Mouse (Mus musculus) thymus, postnatal 25 days (tissue): ENCODE measurements around the gene Mfsd2b.
"Not testable (repeated sequence)": the region's sequence is repeated elsewhere in the genome, so short reads cannot be mapped to it uniquely, and the experiment has no call there.

Experiments used
- DNase-seq: peaks from one replicate; pipeline ENCODE4 v3.0.0; 2022

Mfsd2b gene

GRCm38 (mm10) chr12:4874161-4874927 is at the start of gene Mfsd2b:
Gene Mfsd2b, minus strand, starts transcription at chr12:4874359.
- peak; percentile 74 for DNase-seq

- DNase-seq, result peak; percentile 71
These were observed 43.8 kb upstream of the Mfsd2b start for GRCm38 (mm10) chr12:4917805-4918591.

- peak; percentile 98 for DNase-seq
These were observed 43.0 kb upstream of the Mfsd2b start, which contains the start of gene Atad2b for GRCm38 (mm10) chr12:4916994-4917804. Gene Atad2b, plus strand, starts transcription at chr12:4917353.

GRCm38 (mm10) chr12:4914944-4915343 is 40.8 kb upstream of the Mfsd2b start:
- DNase-seq, result no peak

GRCm38 (mm10) chr12:4914441-4914840 is 40.3 kb upstream of the Mfsd2b start:
- no peak for DNase-seq

GRCm38 (mm10) chr12:4911716-4912115 is 37.6 kb upstream of the Mfsd2b start:
- no peak for DNase-seq

- DNase-seq, result not testable (repeated sequence)
These were observed 36.3 kb upstream of the Mfsd2b start for GRCm38 (mm10) chr12:4910496-4910895.

- DNase-seq, result no peak
These were observed 34.2 kb upstream of the Mfsd2b start for GRCm38 (mm10) chr12:4908391-4908790.

GRCm38 (mm10) chr12:4906951-4907906 is 33.1 kb upstream of the Mfsd2b start, which contains the start of gene Ubxn2a:
Gene Ubxn2a, minus strand, starts transcription at chr12:4907705.
- DNase-seq, result peak; percentile 96

GRCm38 (mm10) chr12:4906476-4906875 is 32.3 kb upstream of the Mfsd2b start:
- no peak for DNase-seq

GRCm38 (mm10) chr12:4905946-4906345 is 31.8 kb upstream of the Mfsd2b start:
- DNase-seq, result no peak

GRCm38 (mm10) chr12:4898024-4898423 is 23.9 kb upstream of the Mfsd2b start:
- no peak for DNase-seq

GRCm38 (mm10) chr12:4889891-4890290 is 15.7 kb upstream of the Mfsd2b start:
- DNase-seq, result no peak

- DNase-seq, result no peak
These were observed 15.1 kb upstream of the Mfsd2b start for GRCm38 (mm10) chr12:4889251-4889650.

- DNase-seq, result no peak
These were observed 14.6 kb upstream of the Mfsd2b start for GRCm38 (mm10) chr12:4888739-4889138.

- DNase-seq, result not testable (repeated sequence)
These were observed 12.4 kb upstream of the Mfsd2b start for GRCm38 (mm10) chr12:4886581-4886980.

GRCm38 (mm10) chr12:4885062-4885461 is 10.9 kb upstream of the Mfsd2b start:
- no peak for DNase-seq

GRCm38 (mm10) chr12:4882086-4882485 is 7.9 kb upstream of the Mfsd2b start:
- no peak for DNase-seq

GRCm38 (mm10) chr12:4879048-4879447 is 4.9 kb upstream of the Mfsd2b start:
- peak; percentile 15 for DNase-seq

- no peak for DNase-seq
These were observed 4.2 kb upstream of the Mfsd2b start for GRCm38 (mm10) chr12:4878296-4878783.

GRCm38 (mm10) chr12:4875623-4876022 is 1.5 kb upstream of the Mfsd2b start:
- DNase-seq, result no peak

- no peak for DNase-seq
These were observed 628 bp downstream of the Mfsd2b start for GRCm38 (mm10) chr12:4873531-4873930.
